Mouse (Mus musculus) neutrophil, adult 5-6 weeks (primary cell): Measurements from ENCODE around the gene Ace. TPM values are rescaled to one million over a fixed set of nuclear protein-coding genes. Genes with fewer than 3 reads are reported as not detected.

ENCODE experiments used
- ATAC-seq: fragments of 151-379, 151-347 bp; 2 replicates; pipeline ENCODE4 v1.8.0; 2017; ENCODE audit warnings: mild to moderate bottlenecking, moderate TSS enrichment; ENCODE audit not compliant: insufficient number of reproducible peaks, poor library complexity, low FRiP score, severe bottlenecking; ENCODE audit errors: extremely low read depth
- total RNA-seq: library from RNA; stranded (forward); fragments of 200-1000 nt; gene quantifications from 2 replicates; pipeline ENCODE4 v1.2.3, GENCODE M21; 2017

The Ace gene
- total RNA-seq, 1 experiment from 2014 or later, result 7.4 TPM

DNA sequence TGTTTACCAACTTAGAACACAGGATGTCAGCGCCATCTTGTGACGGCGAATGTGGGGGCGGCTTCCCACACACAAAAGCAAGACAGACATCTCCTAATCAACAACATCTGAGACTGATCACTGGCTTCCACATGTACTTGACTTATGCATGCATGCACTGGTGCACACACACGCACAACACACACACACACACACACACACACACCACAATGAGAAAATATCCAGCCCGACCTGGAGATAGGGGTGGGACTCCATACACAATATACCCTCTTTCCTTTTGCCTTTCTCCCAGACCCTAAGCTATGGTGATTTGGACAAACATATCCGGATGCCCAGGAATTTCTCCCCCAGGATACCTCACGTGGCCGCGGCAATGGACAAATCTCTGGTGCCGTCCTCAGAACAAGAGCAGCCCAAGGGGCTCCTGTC lies 65.8 kb downstream of the Ace start:
- peak; percentile 49; the same call in 1 of the 2 replicates for ATAC-seq

DNA sequence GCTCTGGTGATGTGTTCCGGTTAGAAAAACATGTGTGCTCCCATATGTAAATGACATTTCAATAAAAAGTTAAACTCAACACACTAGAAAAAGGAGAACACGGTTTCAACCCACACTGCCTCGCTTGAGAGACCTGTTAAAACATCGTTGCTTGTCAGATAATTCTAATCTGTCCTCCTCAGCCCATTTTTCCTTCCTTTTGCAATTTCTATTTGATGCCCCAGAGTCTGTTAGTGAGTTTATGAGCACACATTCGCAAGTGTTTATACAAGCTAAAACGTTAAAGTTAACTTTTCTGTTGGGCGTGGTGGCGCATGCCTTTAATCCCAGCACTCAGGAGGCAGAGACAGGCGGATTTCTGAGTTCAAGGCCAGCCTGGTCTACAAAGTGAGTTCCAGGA lies 67.2 kb downstream of the Ace start:
- ATAC-seq, result no peak

DNA sequence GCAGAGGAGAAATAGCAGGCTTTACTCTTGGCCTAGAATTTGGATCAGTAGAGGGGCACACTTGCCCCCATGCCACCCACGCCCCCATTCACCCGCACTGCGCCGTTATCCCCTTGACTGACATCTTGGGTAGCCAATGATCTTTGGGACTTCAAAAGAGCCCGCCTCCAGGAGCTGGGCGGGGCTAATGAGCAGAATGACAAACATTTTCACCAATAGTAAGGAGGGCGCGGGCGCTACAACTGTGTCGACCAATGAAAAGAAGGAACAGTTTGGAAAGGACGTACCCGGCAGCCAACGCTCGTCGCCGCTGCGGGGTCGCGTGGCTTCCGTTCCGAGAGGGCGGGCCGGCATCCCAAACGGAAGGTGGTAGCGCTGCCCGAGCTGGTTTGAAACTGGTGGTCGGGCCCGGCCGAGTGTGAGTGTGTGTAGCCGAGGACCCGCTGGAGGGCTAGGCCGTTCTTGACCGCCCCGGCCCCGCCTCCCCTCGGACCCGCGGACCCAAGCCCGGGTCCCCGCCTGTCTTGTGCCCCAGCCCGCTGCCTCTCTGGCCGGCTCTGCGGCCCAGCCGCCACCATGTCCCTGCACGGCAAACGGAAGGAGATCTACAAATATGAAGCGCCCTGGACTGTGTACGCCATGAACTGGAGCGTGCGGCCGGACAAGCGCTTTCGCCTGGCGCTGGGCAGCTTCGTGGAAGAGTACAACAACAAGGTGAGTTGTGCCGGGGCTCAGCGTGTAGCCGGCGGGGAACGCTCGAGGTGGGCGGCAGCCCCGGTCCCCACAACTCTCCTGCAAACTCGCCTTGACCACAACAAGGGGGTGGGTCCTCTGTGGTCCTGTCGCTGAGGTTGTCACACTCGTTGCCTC lies 69.0 kb downstream of the Ace start, which contains the start of gene Dcaf7:
Gene Dcaf7 (plus strand): TSS at position 325 of the 870 bp plus-strand sequence.
- peak; percentile 96 for ATAC-seq

DNA sequence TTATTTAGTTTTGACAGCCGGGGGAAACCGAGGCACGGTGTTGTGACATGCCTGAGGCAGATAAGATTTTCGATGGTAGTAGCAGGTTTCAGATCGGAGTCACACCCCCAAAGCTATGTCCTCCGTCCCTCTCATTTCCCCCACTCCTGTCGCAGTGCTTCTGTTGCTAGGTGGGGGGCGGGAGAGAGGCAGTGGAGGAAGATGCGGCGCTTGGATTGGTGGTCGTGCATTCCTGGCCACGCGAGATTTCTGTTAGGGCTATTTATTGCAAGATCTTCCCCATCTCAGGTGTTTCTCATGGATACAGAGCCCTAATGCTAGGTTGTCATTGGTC lies 69.6 kb downstream of the Ace start:
- no peak for ATAC-seq

Other genes starting within 250 kb of the Ace start
- 0.74 TPM in 1 of 2 replicates, not detected in the other for gene Cyb561, start 14.6 kb upstream of the Ace start, total RNA-seq
- gene Ace3, start 26.7 kb downstream of the Ace start, total RNA-seq, result not detected in 2 replicates
- 0.47 and 1.4 TPM in 2 replicates for gene Kcnh6, start 40.2 kb downstream of the Ace start, total RNA-seq
- 46.9 and 48.4 TPM in 2 replicates for gene Dcaf7, start 68.9 kb downstream of the Ace start, total RNA-seq
- gene Taco1, start 98.1 kb downstream of the Ace start, total RNA-seq, result 9.8 and 12.0 TPM in 2 replicates
- 223 and 224 TPM in 2 replicates for gene Map3k3, start 116.7 kb downstream of the Ace start, total RNA-seq
- 2.4 and 4.1 TPM in 2 replicates for gene Gm10840, start 192.9 kb downstream of the Ace start, total RNA-seq
- gene Limd2, start 192.9 kb downstream of the Ace start, total RNA-seq, result 145 and 154 TPM in 2 replicates
- 34.6 and 36.5 TPM in 2 replicates for gene Strada, start 234.2 kb downstream of the Ace start, total RNA-seq
- gene Ccdc47, start 248.4 kb downstream of the Ace start, total RNA-seq, result 109 and 118 TPM in 2 replicates
- gene Ddx42, start 249.0 kb downstream of the Ace start, total RNA-seq, result 106 and 126 TPM in 2 replicates